Mouse (Mus musculus) myocyte (in vitro differentiated cells): ENCODE results near the gene Dpysl5.

Experiments
- CEBPB ChIP-seq: IDR thresholded peaks from 2 replicates; pipeline ENCODE4 v1.6.1; 2011; ENCODE audit warnings: mild to moderate bottlenecking, moderate library complexity; ENCODE audit not compliant: poor library complexity, insufficient read depth, severe bottlenecking
- E2F4 ChIP-seq: IDR thresholded peaks from one replicate; pipeline ENCODE4 v1.6.1; 2011; ENCODE audit warnings: mild to moderate bottlenecking, control low read depth, moderate library complexity; ENCODE audit not compliant: insufficient read depth
- MAX ChIP-seq: IDR thresholded peaks from one replicate; pipeline ENCODE4 v1.6.1; 2011; ENCODE audit warnings: low read depth, mild to moderate bottlenecking, control low read depth
- MYOD1 ChIP-seq, 3 experiments: IDR thresholded peaks; one replicate each; pipeline ENCODE4 v1.6.1; 2011; ENCODE audit warnings: control low read depth in 2 of 3, low read depth in 2 of 3, mild to moderate bottlenecking in 2 of 3, moderate library complexity in 1 of 3; ENCODE audit not compliant: insufficient read length in 2 of 3, control insufficient read depth in 1 of 3
- MYOG ChIP-seq, 3 experiments: IDR thresholded peaks; one replicate each; pipeline ENCODE4 v1.6.1; 2011; ENCODE audit warnings: control low read depth in 2 of 3, low read depth in 2 of 3, mild to moderate bottlenecking in 2 of 3; ENCODE audit not compliant: insufficient read length in 2 of 3, control insufficient read depth in 1 of 3, insufficient read depth in 1 of 3
- POLR2A ChIP-seq: IDR thresholded peaks from one replicate; pipeline ENCODE4 v1.6.1; 2011; ENCODE audit warnings: low read depth, mild to moderate bottlenecking, control low read depth, moderate library complexity; ENCODE audit not compliant: insufficient read length
- POLR2AphosphoS2 ChIP-seq: IDR thresholded peaks from one replicate; pipeline ENCODE4 v1.6.1; 2011; ENCODE audit warnings: low read depth, control low read depth; ENCODE audit not compliant: insufficient read length
- REST ChIP-seq: IDR thresholded peaks from one replicate; pipeline ENCODE4 v1.6.1; 2011; ENCODE audit warnings: mild to moderate bottlenecking, control low read depth, moderate library complexity; ENCODE audit not compliant: insufficient read depth, insufficient read length
- SRF ChIP-seq: IDR thresholded peaks from one replicate; pipeline ENCODE4 v1.6.1; 2011; ENCODE audit warnings: low read depth; ENCODE audit not compliant: control insufficient read depth, insufficient read length
- TCF12 ChIP-seq: IDR thresholded peaks from one replicate; pipeline ENCODE4 v1.6.1; 2011; ENCODE audit warnings: mild to moderate bottlenecking, control low read depth; ENCODE audit not compliant: poor library complexity, insufficient read depth, severe bottlenecking
- TCF3 ChIP-seq: IDR thresholded peaks from one replicate; pipeline ENCODE4 v1.6.1; 2011; ENCODE audit warnings: low read depth, control low read depth; ENCODE audit not compliant: insufficient read length
- USF1 ChIP-seq: IDR thresholded peaks from one replicate; pipeline ENCODE4 v1.6.1; 2011; ENCODE audit warnings: low read depth, mild to moderate bottlenecking, control low read depth, moderate library complexity

DNA sequence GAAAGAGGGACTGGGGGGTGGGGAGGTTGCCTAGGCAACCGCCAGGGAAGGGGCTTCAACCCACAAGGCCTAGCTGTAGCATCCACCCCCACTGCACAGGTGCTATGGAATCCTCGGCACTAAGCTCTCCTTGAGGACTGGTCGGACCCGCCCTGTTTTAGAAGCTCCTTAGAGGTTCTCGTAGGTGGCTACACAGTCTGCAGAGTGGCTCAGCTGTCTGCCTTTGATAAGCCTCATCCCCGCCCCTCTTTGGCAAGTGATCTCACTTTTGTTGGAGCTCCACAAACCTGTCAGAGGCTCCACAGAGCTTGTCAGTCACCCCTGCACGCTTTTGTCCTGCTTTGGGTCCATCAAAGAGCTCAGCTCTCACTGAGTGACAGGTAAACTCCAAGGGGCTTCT is 86.1 kb downstream of the Dpysl5 start:
- no peak for TF ChIP-seq MAX
- TF ChIP-seq POLR2A: no peak
- TF ChIP-seq E2F4: no peak
- TF ChIP-seq POLR2AphosphoS2: no peak
- TF ChIP-seq MYOG (IDR thresholded peaks at IDR 0.05; ENCODE audit: control insufficient read depth in 1 of 3, insufficient read depth in 1 of 3, insufficient read length in 2 of 3, low read depth in 2 of 3): no peak
- no peak for TF ChIP-seq TCF3
- no peak for TF ChIP-seq USF1
- TF ChIP-seq TCF12: no peak
- no peak for TF ChIP-seq CEBPB
- no peak for TF ChIP-seq REST
- TF ChIP-seq SRF: no peak
- TF ChIP-seq MYOD1 (IDR thresholded peaks at IDR 0.05; ENCODE audit: control insufficient read depth in 1 of 3, insufficient read length in 2 of 3, low read depth in 2 of 3): peak in 1 of 3 experiments; percentile 41
